Mouse (Mus musculus): ENCODE results near the gene Grb14. TPM values are rescaled to one million over a fixed set of nuclear protein-coding genes. Genes with fewer than 3 reads are reported as not detected.

The Grb14 gene
- polyA plus RNA-seq, 1 experiment from 2014 or later = 4.1 TPM

GRCm38 (mm10) chr2:65002631-65003030, 22.2 kb downstream of the Grb14 start:
- no peak overlapping the region for H3K27ac ChIP-seq (replicated peaks; ENCODE audit: low read depth, low read length)
- H3K4me3 ChIP-seq (ENCODE audit: low read depth, low read length) = no peak overlapping the region
- H3K36me3 ChIP-seq (ENCODE audit: control insufficient read depth, insufficient read depth, low read length) = no peaks in the 10 kb centered on the region
- DNase-seq (ENCODE audit: low spot score) = no peak
- H3K27me3 ChIP-seq (ENCODE audit: control insufficient read depth, insufficient read depth, low read length) = no peaks in the 10 kb centered on the region
- no peak overlapping the region for H3K4me2 ChIP-seq (ENCODE audit: low read depth, severe bottlenecking)
- no peaks in the 10 kb centered on the region for H3K9me3 ChIP-seq (ENCODE audit: control insufficient read depth, low read length)
- 87% methylated on average over 3 of the region's 3 CpGs for WGBS
- H3K4me1 ChIP-seq (ENCODE audit: control insufficient read depth, insufficient read depth, low read length) = no peaks in the 10 kb centered on the region
- H3K9ac ChIP-seq (ENCODE audit: low read length) = no peak overlapping the region
- no peak for ATAC-seq (ENCODE audit: insufficient number of reproducible peaks, low FRiP score, low TSS enrichment, low read depth)

GRCm38 (mm10) chr2:64995048-64995447, 29.7 kb downstream of the Grb14 start:
- Histone ChIP-seq H3K4me2 (ENCODE audit: low read depth, severe bottlenecking) (no peak overlapping the region), H3K27ac (replicated peaks; ENCODE audit: low read depth, low read length) (no peak overlapping the region), H3K4me1 (ENCODE audit: control insufficient read depth, insufficient read depth, low read length) (no peaks in the 10 kb centered on the region), H3K4me3 (ENCODE audit: low read depth, low read length) (no peak overlapping the region), H3K9me3 (ENCODE audit: control insufficient read depth, low read length) (no peaks in the 10 kb centered on the region), H3K27me3 (ENCODE audit: control insufficient read depth, insufficient read depth, low read length) (no peaks in the 10 kb centered on the region), H3K36me3 (ENCODE audit: control insufficient read depth, insufficient read depth, low read length) (no peaks in the 10 kb centered on the region), H3K9ac (ENCODE audit: low read length) (no peak overlapping the region)
- ATAC-seq (ENCODE audit: insufficient number of reproducible peaks, low FRiP score, low TSS enrichment, low read depth) (no peak), DNase-seq (ENCODE audit: low spot score) (no peak)
- WGBS = 92% methylated on average over 2 of the region's 2 CpGs

GRCm38 (mm10) chr2:64989426-64990187, 35.2 kb downstream of the Grb14 start:
- H3K4me1 ChIP-seq (ENCODE audit: control insufficient read depth, insufficient read depth, low read length) = no peaks in the 10 kb centered on the region
- no peak for ATAC-seq (ENCODE audit: insufficient number of reproducible peaks, low FRiP score, low TSS enrichment, low read depth)
- 94% methylated on average over 2 of the region's 2 CpGs for WGBS

GRCm38 (mm10) chr2:64987782-64988181, 37.0 kb downstream of the Grb14 start:
- Histone ChIP-seq H3K27me3 (ENCODE audit: control insufficient read depth, insufficient read depth, low read length) (no peaks in the 10 kb centered on the region), H3K9ac (ENCODE audit: low read length) (no peak overlapping the region), H3K4me3 (ENCODE audit: low read depth, low read length) (no peak overlapping the region), H3K9me3 (ENCODE audit: control insufficient read depth, low read length) (no peaks in the 10 kb centered on the region; the same call in 1 of the 2 replicates), H3K27ac (replicated peaks; ENCODE audit: low read depth, low read length) (no peak overlapping the region), H3K4me2 (ENCODE audit: low read depth, severe bottlenecking) (no peak overlapping the region), H3K4me1 (ENCODE audit: control insufficient read depth, insufficient read depth, low read length) (no peaks in the 10 kb centered on the region), H3K36me3 (ENCODE audit: control insufficient read depth, insufficient read depth, low read length) (no peaks in the 10 kb centered on the region)
- no peak for ATAC-seq (ENCODE audit: insufficient number of reproducible peaks, low FRiP score, low TSS enrichment, low read depth)
- DNase-seq (ENCODE audit: low spot score) = no peak
- WGBS = 76% methylated on average over 3 of the region's 3 CpGs

More at GRCm38 (mm10) chr2:64989426-64990187, 35.2 kb downstream of the Grb14 start:
- Histone ChIP-seq H3K9me3 (ENCODE audit: control insufficient read depth, low read length) (no peaks in the 10 kb centered on the region), H3K4me2 (ENCODE audit: low read depth, severe bottlenecking) (no peak overlapping the region), H3K9ac (ENCODE audit: low read length) (no peak overlapping the region), H3K27ac (replicated peaks; ENCODE audit: low read depth, low read length) (no peak overlapping the region), H3K4me3 (ENCODE audit: low read depth, low read length) (no peak overlapping the region), H3K27me3 (ENCODE audit: control insufficient read depth, insufficient read depth, low read length) (no peaks in the 10 kb centered on the region), H3K36me3 (ENCODE audit: control insufficient read depth, insufficient read depth, low read length) (no peaks in the 10 kb centered on the region)
- DNase-seq (ENCODE audit: low spot score) = no peak

GRCm38 (mm10) chr2:64975546-64975945, 49.2 kb downstream of the Grb14 start:
- DNase-seq (ENCODE audit: low spot score) (no peak), ATAC-seq (ENCODE audit: insufficient number of reproducible peaks, low FRiP score, low TSS enrichment, low read depth) (no peak)
- H3K27me3 ChIP-seq (ENCODE audit: control insufficient read depth, insufficient read depth, low read length) = no peaks in the 10 kb centered on the region
- H3K4me3 ChIP-seq (ENCODE audit: low read depth, low read length) = no peak overlapping the region
- H3K4me1 ChIP-seq (ENCODE audit: control insufficient read depth, insufficient read depth, low read length) = no peaks in the 10 kb centered on the region
- no peak overlapping the region for H3K4me2 ChIP-seq (ENCODE audit: low read depth, severe bottlenecking)
- H3K9ac ChIP-seq (ENCODE audit: low read length) = no peak overlapping the region
- 36% methylated on average over 5 of the region's 5 CpGs for WGBS
- H3K36me3 ChIP-seq (ENCODE audit: control insufficient read depth, insufficient read depth, low read length) = no peaks in the 10 kb centered on the region
- no peaks in the 10 kb centered on the region for H3K9me3 ChIP-seq (ENCODE audit: control insufficient read depth, low read length)
- H3K27ac ChIP-seq (replicated peaks; ENCODE audit: low read depth, low read length) = no peak overlapping the region

- no peaks in the 10 kb centered on the region for H3K4me1 ChIP-seq (ENCODE audit: control insufficient read depth, insufficient read depth, low read length)
- no peaks in the 10 kb centered on the region for H3K36me3 ChIP-seq (ENCODE audit: control insufficient read depth, insufficient read depth, low read length)
- H3K27ac ChIP-seq (replicated peaks; ENCODE audit: low read depth, low read length) = no peak overlapping the region
- WGBS = 59% methylated on average over 2 of the region's 2 CpGs
- no peaks in the 10 kb centered on the region for H3K27me3 ChIP-seq (ENCODE audit: control insufficient read depth, insufficient read depth, low read length)
- DNase-seq (ENCODE audit: low spot score) = no peak
- no peak for ATAC-seq (ENCODE audit: insufficient number of reproducible peaks, low FRiP score, low TSS enrichment, low read depth)
- H3K4me3 ChIP-seq (ENCODE audit: low read depth, low read length) = no peak overlapping the region
- no peak overlapping the region for H3K4me2 ChIP-seq (ENCODE audit: low read depth, severe bottlenecking)
- no peak overlapping the region for H3K9ac ChIP-seq (ENCODE audit: low read length)
- H3K9me3 ChIP-seq (ENCODE audit: control insufficient read depth, low read length) = no peaks in the 10 kb centered on the region
These were observed 50.2 kb downstream of the Grb14 start for GRCm38 (mm10) chr2:64974549-64974948.

- H3K36me3 ChIP-seq (ENCODE audit: control insufficient read depth, insufficient read depth, low read length) = no peaks in the 10 kb centered on the region
These were observed 50.9 kb downstream of the Grb14 start for GRCm38 (mm10) chr2:64973819-64974441.

GRCm38 (mm10) chr2:64973125-64973524, 51.7 kb downstream of the Grb14 start:
- H3K4me3 ChIP-seq (ENCODE audit: low read depth, low read length) = no peak overlapping the region
- H3K27ac ChIP-seq (replicated peaks; ENCODE audit: low read depth, low read length) = no peak overlapping the region
- no peaks in the 10 kb centered on the region for H3K27me3 ChIP-seq (ENCODE audit: control insufficient read depth, insufficient read depth, low read length)
- WGBS = 90% methylated on average over 1 of the region's 1 CpGs
- DNase-seq (ENCODE audit: low spot score) (no peak), ATAC-seq (ENCODE audit: insufficient number of reproducible peaks, low FRiP score, low TSS enrichment, low read depth) (no peak)
- H3K9ac ChIP-seq (ENCODE audit: low read length) = no peak overlapping the region
- no peaks in the 10 kb centered on the region for H3K9me3 ChIP-seq (ENCODE audit: control insufficient read depth, low read length)
- no peaks in the 10 kb centered on the region for H3K36me3 ChIP-seq (ENCODE audit: control insufficient read depth, insufficient read depth, low read length)
- no peak overlapping the region for H3K4me2 ChIP-seq (ENCODE audit: low read depth, severe bottlenecking)
- H3K4me1 ChIP-seq (ENCODE audit: control insufficient read depth, insufficient read depth, low read length) = no peaks in the 10 kb centered on the region

More at GRCm38 (mm10) chr2:64973819-64974441, 50.9 kb downstream of the Grb14 start:
- WGBS = 54% methylated on average over 10 of the region's 10 CpGs
- no peaks in the 10 kb centered on the region for H3K9me3 ChIP-seq (ENCODE audit: control insufficient read depth, low read length)
- DNase-seq (ENCODE audit: low spot score) (no peak), ATAC-seq (ENCODE audit: insufficient number of reproducible peaks, low FRiP score, low TSS enrichment, low read depth) (0 out of 2 replicates have a peak, but pooled peaks have one; percentile 45)
- no peak overlapping the region for H3K27ac ChIP-seq (replicated peaks; ENCODE audit: low read depth, low read length)
- no peaks in the 10 kb centered on the region for H3K4me1 ChIP-seq (ENCODE audit: control insufficient read depth, insufficient read depth, low read length)
- no peak overlapping the region for H3K9ac ChIP-seq (ENCODE audit: low read length)
- no peaks in the 10 kb centered on the region for H3K27me3 ChIP-seq (ENCODE audit: control insufficient read depth, insufficient read depth, low read length)
- H3K4me3 ChIP-seq (ENCODE audit: low read depth, low read length) = no peak overlapping the region
- H3K4me2 ChIP-seq (ENCODE audit: low read depth, severe bottlenecking) = no peak overlapping the region

Measured in limb, embryonic 11.5 days (tissue).